Mouse (Mus musculus) midbrain, embryonic 12.5 days (tissue): ENCODE measurements around the gene Usp48. TPM values are rescaled to one million over a fixed set of nuclear protein-coding genes. Genes with fewer than 3 reads are reported as not detected.

Experiments used
- ATAC-seq: fragments of 200-750 bp; cut with Nextera tagmentation; 2 replicates; pipeline ENCODE4 v1.8.0; 2017; ENCODE audit warnings: low read depth, moderate TSS enrichment, moderate library complexity; ENCODE audit not compliant: low FRiP score
- H3K27ac ChIP-seq: fragments of 300-500 bp; sonication (generic); replicated peaks from 2 replicates; pipeline ENCODE4 v1.5.1; 2016; ENCODE audit warnings: mild to moderate bottlenecking
- H3K27me3 ChIP-seq: fragments of 300-500 bp; sonication (generic); 2 replicates; pipeline ENCODE4 v1.6.1; 2016; ENCODE audit warnings: mild to moderate bottlenecking
- H3K36me3 ChIP-seq: fragments of 300-500 bp; sonication (generic); 2 replicates; pipeline ENCODE4 v1.6.1; 2016
- H3K4me1 ChIP-seq: fragments of 300-500 bp; sonication (generic); 2 replicates; pipeline ENCODE4 v1.6.1; 2016
- H3K4me2 ChIP-seq: fragments of 300-500 bp; sonication (generic); replicated peaks from 2 replicates; pipeline ENCODE4 v1.6.1; 2016; ENCODE audit warnings: mild to moderate bottlenecking, moderate library complexity
- H3K4me3 ChIP-seq: fragments of 300-500 bp; sonication (generic); 2 replicates; pipeline ENCODE4 v1.5.1; 2016; ENCODE audit warnings: mild to moderate bottlenecking
- H3K9ac ChIP-seq: fragments of 300-500 bp; sonication (generic); replicated peaks from 2 replicates; pipeline ENCODE4 v1.6.1; 2016; ENCODE audit warnings: mild to moderate bottlenecking, moderate library complexity
- H3K9me3 ChIP-seq: fragments of 300-500 bp; sonication (generic); 2 replicates; pipeline ENCODE4 v1.6.1; 2016; ENCODE audit warnings: mild to moderate bottlenecking
- WGBS: fragments of 180-500 bp; shearing (Covaris S2); methylation state at CpG from one replicate; pipeline ENCODE4 v1.1.7; 2016; 5-methylcytosine and 5-hydroxymethylcytosine counted together
- polyA plus RNA-seq: library from polyadenylated mRNA; unstranded; fragments of >200 nt; fragmentation: Nextera tagmentation; extraction: Ambion mirVana; gene quantifications from 2 replicates; pipeline ENCODE4 v1.2.1, GENCODE M21; 2016

Gene Usp48
- polyA plus RNA-seq, 1 experiment from 2014 or later: 87.3 TPM

GRCm38 (mm10) chr4:137664980-137665675 lies 71.6 kb downstream of the Usp48 start:
- Histone ChIP-seq H3K36me3 (no peaks in the 10 kb centered on the region), H3K4me2 (peak overlapping the region; percentile 98), H3K27ac (no peak overlapping the region), H3K9ac (peak overlapping the region; percentile 66), H3K27me3 (peaks cover 40% of the 10 kb centered on the region), H3K4me1 (peaks cover 44% of the 10 kb centered on the region), H3K4me3 (peak overlapping the region; percentile 65), H3K9me3 (no peaks in the 10 kb centered on the region)
- WGBS: 21% methylated on average over 11 of the region's 15 CpGs
- peak; percentile 9; the same call in 1 of the 2 replicates for ATAC-seq

GRCm38 (mm10) chr4:137665791-137666190 lies 72.2 kb downstream of the Usp48 start:
- H3K9ac ChIP-seq: no peak overlapping the region
- no peak overlapping the region for H3K27ac ChIP-seq
- no peak overlapping the region for H3K4me3 ChIP-seq
- H3K4me2 ChIP-seq: no peak overlapping the region
- WGBS: 92% methylated on average over 5 of the region's 5 CpGs
- peaks cover 38% of the 10 kb centered on the region for H3K4me1 ChIP-seq
- H3K27me3 ChIP-seq: peaks cover 40% of the 10 kb centered on the region
- H3K9me3 ChIP-seq: no peaks in the 10 kb centered on the region
- ATAC-seq: no peak
- no peaks in the 10 kb centered on the region for H3K36me3 ChIP-seq

- Histone ChIP-seq H3K9me3 (no peaks in the 10 kb centered on the region), H3K27me3 (peaks cover 40% of the 10 kb centered on the region), H3K27ac (no peak overlapping the region), H3K9ac (no peak overlapping the region), H3K4me2 (no peak overlapping the region), H3K36me3 (no peaks in the 10 kb centered on the region), H3K4me1 (peaks cover 31% of the 10 kb centered on the region), H3K4me3 (no peak overlapping the region)
- WGBS: 68% methylated on average over 5 of the region's 5 CpGs
- no peak for ATAC-seq
These were observed 72.9 kb downstream of the Usp48 start for GRCm38 (mm10) chr4:137666283-137666957.

GRCm38 (mm10) chr4:137666958-137667345 lies 73.4 kb downstream of the Usp48 start:
- Histone ChIP-seq H3K4me2 (no peak overlapping the region), H3K27ac (no peak overlapping the region), H3K9me3 (no peaks in the 10 kb centered on the region), H3K4me3 (no peak overlapping the region), H3K4me1 (peaks cover 26% of the 10 kb centered on the region), H3K36me3 (no peaks in the 10 kb centered on the region), H3K27me3 (peaks cover 43% of the 10 kb centered on the region), H3K9ac (no peak overlapping the region)
- WGBS: 71% methylated on average over 8 of the region's 8 CpGs
- ATAC-seq: no peak

- Histone ChIP-seq H3K4me3 (no peak overlapping the region), H3K27me3 (peaks cover 43% of the 10 kb centered on the region), H3K9me3 (no peaks in the 10 kb centered on the region), H3K4me2 (no peak overlapping the region), H3K36me3 (no peaks in the 10 kb centered on the region), H3K9ac (no peak overlapping the region), H3K4me1 (peaks cover 25% of the 10 kb centered on the region), H3K27ac (no peak overlapping the region)
- ATAC-seq: no peak
- 58% methylated on average over 5 of the region's 5 CpGs for WGBS
These were observed 74.2 kb downstream of the Usp48 start for GRCm38 (mm10) chr4:137667747-137668146.

- no peak overlapping the region for H3K9ac ChIP-seq
- no peak for ATAC-seq
- no peak overlapping the region for H3K4me2 ChIP-seq
- peaks cover 15% of the 10 kb centered on the region for H3K27me3 ChIP-seq
- H3K4me3 ChIP-seq: no peak overlapping the region
- H3K27ac ChIP-seq: no peak overlapping the region
- no peaks in the 10 kb centered on the region for H3K36me3 ChIP-seq
- no peaks in the 10 kb centered on the region for H3K9me3 ChIP-seq
- WGBS: 77% methylated on average over 13 of the region's 13 CpGs
- H3K4me1 ChIP-seq: peaks cover 12% of the 10 kb centered on the region
These were observed 78.4 kb downstream of the Usp48 start for GRCm38 (mm10) chr4:137671711-137672500.

GRCm38 (mm10) chr4:137675566-137675965 lies 82.0 kb downstream of the Usp48 start:
- H3K4me3 ChIP-seq: no peak overlapping the region
- H3K4me2 ChIP-seq: no peak overlapping the region
- no peak for ATAC-seq
- no peak overlapping the region for H3K27ac ChIP-seq
- WGBS: 76% methylated on average over 7 of the region's 7 CpGs
- H3K27me3 ChIP-seq: peaks cover 38% of the 10 kb centered on the region
- H3K9ac ChIP-seq: no peak overlapping the region
- H3K9me3 ChIP-seq: no peaks in the 10 kb centered on the region
- H3K4me1 ChIP-seq: peaks cover 8% of the 10 kb centered on the region; the same call in 1 of the 2 replicates
- H3K36me3 ChIP-seq: no peaks in the 10 kb centered on the region

GRCm38 (mm10) chr4:137676057-137676456 lies 82.5 kb downstream of the Usp48 start:
- ATAC-seq: peak; percentile 63; the same call in 1 of the 2 replicates
- no peak overlapping the region for H3K4me2 ChIP-seq

GRCm38 (mm10) chr4:137676700-137677484 lies 83.3 kb downstream of the Usp48 start:
- peaks cover 21% of the 10 kb centered on the region for H3K4me1 ChIP-seq
- H3K27ac ChIP-seq: no peak overlapping the region
- 66% methylated on average over 13 of the region's 13 CpGs for WGBS
- peaks cover 48% of the 10 kb centered on the region for H3K27me3 ChIP-seq
- no peak overlapping the region for H3K4me3 ChIP-seq
- no peak overlapping the region for H3K9ac ChIP-seq
- H3K36me3 ChIP-seq: no peaks in the 10 kb centered on the region
- no peaks in the 10 kb centered on the region for H3K9me3 ChIP-seq
- no peak for ATAC-seq
- H3K4me2 ChIP-seq: no peak overlapping the region

More at GRCm38 (mm10) chr4:137676057-137676456, 82.5 kb downstream of the Usp48 start:
- Histone ChIP-seq H3K4me1 (peaks cover 13% of the 10 kb centered on the region), H3K9me3 (no peaks in the 10 kb centered on the region), H3K27ac (no peak overlapping the region), H3K36me3 (no peaks in the 10 kb centered on the region), H3K27me3 (peaks cover 43% of the 10 kb centered on the region), H3K4me3 (no peak overlapping the region), H3K9ac (no peak overlapping the region)
- 8% methylated on average over 11 of the region's 11 CpGs for WGBS

GRCm38 (mm10) chr4:137677906-137678305 lies 84.4 kb downstream of the Usp48 start:
- H3K36me3 ChIP-seq: no peaks in the 10 kb centered on the region
- ATAC-seq: no peak
- 89% methylated on average over 5 of the region's 5 CpGs for WGBS
- H3K4me3 ChIP-seq: no peak overlapping the region
- no peak overlapping the region for H3K27ac ChIP-seq
- H3K4me1 ChIP-seq: peaks cover 25% of the 10 kb centered on the region
- no peaks in the 10 kb centered on the region for H3K9me3 ChIP-seq
- no peak overlapping the region for H3K4me2 ChIP-seq
- no peak overlapping the region for H3K9ac ChIP-seq
- peaks cover 59% of the 10 kb centered on the region for H3K27me3 ChIP-seq

- WGBS: 75% methylated on average over 9 of the region's 9 CpGs
- H3K27me3 ChIP-seq: peaks cover 63% of the 10 kb centered on the region
- ATAC-seq: no peak
These were observed 85.0 kb downstream of the Usp48 start for GRCm38 (mm10) chr4:137678568-137678967.

More at GRCm38 (mm10) chr4:137678568-137678967, 85.0 kb downstream of the Usp48 start:
- Histone ChIP-seq H3K9ac (no peak overlapping the region), H3K4me2 (no peak overlapping the region), H3K4me1 (peaks cover 25% of the 10 kb centered on the region), H3K36me3 (no peaks in the 10 kb centered on the region), H3K9me3 (no peaks in the 10 kb centered on the region), H3K4me3 (no peak overlapping the region), H3K27ac (no peak overlapping the region)
